Mouse (Mus musculus) megakaryocyte-erythroid progenitor cell, adult 5-6 weeks (primary cell): ENCODE measurements at regions not wholly inside any gene's neighbourhood (a gene's known extent, or its start where the extent isn't known, plus 50 kb on each side); places are given as distances from the start of the nearest gene placed in this dataset.

Source experiments
- ATAC-seq: replicated peaks from 2 replicates; pipeline ENCODE4 v1.8.0; 2016; ENCODE audit warnings: mild to moderate bottlenecking, inconsistent platforms; ENCODE audit not compliant: severe bottlenecking, poor library complexity, low FRiP score, low TSS enrichment

- no peak for ATAC-seq
Measured at GRCm38 (mm10) chr9:61776446-61776845, 137.9 kb downstream of the Rplp1 start.

- ATAC-seq, result no peak
Measured at GRCm38 (mm10) chr9:61770207-61770955, 144.0 kb downstream of the Rplp1 start.

GRCm38 (mm10) chr9:61766187-61766586 is 148.2 kb downstream of the Rplp1 start:
- ATAC-seq, result no peak

GRCm38 (mm10) chr9:61765366-61765765 is 149.0 kb downstream of the Rplp1 start:
- ATAC-seq, result no peak

- ATAC-seq, result no peak
Measured at GRCm38 (mm10) chr9:61757806-61758205, 156.5 kb downstream of the Rplp1 start.

GRCm38 (mm10) chr9:61756801-61757342 is 157.5 kb downstream of the Rplp1 start:
- no peak for ATAC-seq

- no peak for ATAC-seq
Measured at GRCm38 (mm10) chr9:61756224-61756800, 158.0 kb downstream of the Rplp1 start.

GRCm38 (mm10) chr9:61755311-61755710 is 159.0 kb downstream of the Rplp1 start:
- ATAC-seq, result no peak

- no peak for ATAC-seq
Measured at GRCm38 (mm10) chr9:61753795-61754194, 160.5 kb downstream of the Rplp1 start.

GRCm38 (mm10) chr9:61749201-61749600 is 165.1 kb downstream of the Rplp1 start:
- no peak for ATAC-seq

- ATAC-seq, result no peak
Measured at GRCm38 (mm10) chr9:61748416-61748815, 165.9 kb downstream of the Rplp1 start.

- no peak for ATAC-seq
Measured at GRCm38 (mm10) chr9:61746401-61746800, 167.9 kb downstream of the Rplp1 start.

- ATAC-seq, result no peak
Measured at GRCm38 (mm10) chr9:61745301-61745801, 169.0 kb downstream of the Rplp1 start.

GRCm38 (mm10) chr9:61733540-61733939 is 180.8 kb downstream of the Rplp1 start:
- no peak for ATAC-seq

GRCm38 (mm10) chr9:61732747-61733146 is 181.6 kb downstream of the Rplp1 start:
- no peak for ATAC-seq

GRCm38 (mm10) chr9:61728115-61728514 is 186.2 kb downstream of the Rplp1 start:
- no peak for ATAC-seq

- ATAC-seq, result no peak
Measured at GRCm38 (mm10) chr9:61727651-61728050, 186.7 kb downstream of the Rplp1 start.

GRCm38 (mm10) chr9:61724070-61724469 is 190.3 kb downstream of the Rplp1 start:
- no peak for ATAC-seq

- no peak for ATAC-seq
Measured at GRCm38 (mm10) chr9:61723021-61723581, 191.2 kb downstream of the Rplp1 start.

- ATAC-seq, result no peak
Measured at GRCm38 (mm10) chr9:61721851-61722250, 192.5 kb downstream of the Rplp1 start.
